Mouse (Mus musculus) cerebellum, adult 2 months (tissue): ENCODE measurements around the gene Bpifa3. TPM values are rescaled to one million over a fixed set of nuclear protein-coding genes. Genes with fewer than 3 reads are reported as not detected.
"Not testable (repeated sequence)": the region's sequence is repeated elsewhere in the genome, so short reads cannot be mapped to it uniquely, and the experiment has no call there.

ENCODE experiments used
- DNase-seq, 2 experiments: peaks; one replicate each; pipeline ENCODE4 v3.0.0; 2021
- H3K27ac ChIP-seq: fragments of 200-500 bp; 2 replicates; pipeline ENCODE4 v1.5.1; 2012; ENCODE audit warnings: low read length, control low read depth, inconsistent platforms; ENCODE audit not compliant: insufficient read depth
- H3K27me3 ChIP-seq: fragments of 200-500 bp; 2 replicates; pipeline ENCODE4 v1.6.1; 2012; ENCODE audit warnings: inconsistent platforms, mild to moderate bottlenecking, low read length, moderate library complexity; ENCODE audit not compliant: control insufficient read depth, insufficient read depth
- H3K4me1 ChIP-seq: fragments of 200-500 bp; 2 replicates; pipeline ENCODE4 v1.6.1; 2011; ENCODE audit warnings: low read length; ENCODE audit not compliant: control insufficient read depth, insufficient read depth
- H3K4me3 ChIP-seq: fragments of 200-500 bp; replicated peaks from 2 replicates; pipeline ENCODE3; 2011; ENCODE audit warnings: mild to moderate bottlenecking, low read depth, low read length, control low read depth; ENCODE audit not compliant: insufficient read depth
- CTCF ChIP-seq: fragments of 200-500 bp; IDR thresholded peaks from 2 replicates; pipeline ENCODE4 v1.5.1; 2011; ENCODE audit warnings: low read depth, mild to moderate bottlenecking, control low read depth, low read length, moderate library complexity, borderline replicate concordance; ENCODE audit not compliant: insufficient read depth
- POLR2A ChIP-seq: fragments of 200-500 bp; IDR thresholded peaks from 2 replicates; pipeline ENCODE4 v1.6.1; 2011; ENCODE audit warnings: low read length, control low read depth, borderline replicate concordance; ENCODE audit not compliant: insufficient read depth
- WGBS: fragments of 180-500 bp; shearing (Covaris S2); methylation state at CpG from one replicate; pipeline ENCODE4 v1.1.7; 2018; 5-methylcytosine and 5-hydroxymethylcytosine counted together
- polyA plus RNA-seq: library from polyadenylated mRNA; depleted of rRNA; stranded (reverse); fragments of >200 nt; gene quantifications from 2 replicates; pipeline ENCODE4 v1.2.3, GENCODE M21; 2012; rRNA removed

The Bpifa3 gene
- polyA plus RNA-seq, 1 experiment, result not detected

DNA sequence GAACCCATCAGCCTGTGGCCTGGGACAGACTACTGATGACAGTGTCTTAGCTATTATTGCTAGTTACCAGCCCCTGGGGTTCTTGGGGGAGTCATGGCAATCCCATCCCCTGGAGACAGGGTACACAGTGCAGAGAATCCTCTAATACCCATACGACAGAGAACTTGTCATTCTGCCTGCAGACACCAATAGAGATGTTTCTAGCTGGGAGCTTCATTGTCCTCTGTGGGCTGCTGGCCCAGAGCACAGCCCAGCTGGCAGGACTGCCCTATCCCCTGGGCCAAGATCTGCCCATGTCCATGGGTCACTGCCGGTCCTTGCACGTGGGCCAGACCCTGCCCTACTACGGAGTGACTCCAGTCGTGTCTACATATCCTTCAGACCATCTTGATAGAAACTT is 33.2 kb downstream of the Bpifa3 start:
- Histone ChIP-seq H3K27me3 (no peaks in the 10 kb centered on the region), H3K4me3 (no peak overlapping the region), H3K27ac (no peak overlapping the region), H3K4me1 (no peaks in the 10 kb centered on the region)
- TF ChIP-seq CTCF (no peak), POLR2A (no peak)
- WGBS, result 18% methylated on average over 5 of the region's 5 CpGs
- DNase-seq, result peak; percentile 12 to 33

- WGBS, result 61% methylated on average over 3 of the region's 3 CpGs
- Histone ChIP-seq H3K4me1 (no peaks in the 10 kb centered on the region), H3K27ac (no peak overlapping the region), H3K27me3 (no peaks in the 10 kb centered on the region; the same call in 1 of the 2 replicates), H3K4me3 (no peak overlapping the region)
- DNase-seq, result no peak
- no peak for TF ChIP-seq CTCF
- no peak for TF ChIP-seq POLR2A
Observed at GRCm38 (mm10) chr2:154169172-154169571, 39.0 kb downstream of the Bpifa3 start.

DNA sequence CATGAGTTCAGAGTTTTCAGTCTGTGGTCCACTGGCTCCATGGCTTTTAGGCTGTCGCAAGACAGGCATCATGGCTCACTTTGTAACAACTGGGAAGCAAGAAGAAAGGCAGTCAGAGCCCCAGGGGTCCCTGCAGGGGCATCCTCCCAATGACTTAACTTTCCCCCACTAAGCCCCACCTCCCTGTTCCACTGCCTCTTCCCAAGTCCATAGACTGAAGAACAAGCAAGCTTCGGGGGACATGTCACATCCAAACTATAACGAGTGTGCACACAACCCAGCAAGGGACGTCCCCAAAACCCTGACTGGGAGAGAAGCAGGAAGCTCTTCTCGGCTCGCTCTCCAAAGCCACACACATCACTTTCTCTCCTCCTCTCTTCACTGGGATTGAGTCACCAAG is 41.5 kb downstream of the Bpifa3 start:
- DNase-seq, result no peak
- WGBS, result 68% methylated on average over 6 of the region's 6 CpGs
- no peak overlapping the region for H3K4me3 ChIP-seq
- TF ChIP-seq CTCF (no peak), POLR2A (no peak)
- no peak overlapping the region for H3K27ac ChIP-seq
- H3K4me1 ChIP-seq, result no peaks in the 10 kb centered on the region
- no peaks in the 10 kb centered on the region; the same call in 1 of the 2 replicates for H3K27me3 ChIP-seq

DNA sequence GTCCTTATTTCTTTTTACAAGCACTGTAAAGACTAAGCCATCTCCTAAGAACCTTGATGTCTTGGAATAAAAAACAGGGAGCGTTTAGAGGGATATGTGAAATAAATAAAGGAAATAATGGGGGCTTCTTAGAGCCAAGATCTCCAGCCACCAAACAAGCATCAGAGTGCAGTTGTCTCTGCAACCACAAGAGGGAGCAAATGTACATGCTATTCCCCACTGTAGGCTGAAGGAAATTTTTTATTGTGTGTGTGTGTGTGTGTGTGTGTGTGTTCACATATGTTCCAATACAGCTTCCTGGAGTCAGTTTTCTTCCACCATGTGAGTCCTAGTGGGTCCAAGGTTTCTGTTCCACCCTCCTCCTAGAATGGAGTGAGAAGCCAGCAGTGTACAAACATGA is 43.2 kb downstream of the Bpifa3 start:
- TF ChIP-seq POLR2A, result no peak
- peak; percentile 19; the same call in 1 of the 2 replicates for TF ChIP-seq CTCF
- Histone ChIP-seq H3K4me1 (no peaks in the 10 kb centered on the region), H3K27me3 (no peaks in the 10 kb centered on the region; the same call in 1 of the 2 replicates), H3K4me3 (no peak overlapping the region), H3K27ac (no peak overlapping the region)
- DNase-seq, result no peak
- WGBS, result 52% methylated on average over 1 of the region's 1 CpGs

- H3K27ac ChIP-seq, H3K27me3 ChIP-seq, H3K4me1 ChIP-seq, H3K4me3 ChIP-seq, DNase-seq: not testable (repeated sequence)
- WGBS, result 82% methylated on average over 7 of the region's 7 CpGs
Observed at GRCm38 (mm10) chr2:154181900-154182299, 51.8 kb downstream of the Bpifa3 start.

- not testable (repeated sequence) for DNase-seq, H3K4me3 ChIP-seq
- 83% methylated on average over 4 of the region's 4 CpGs for WGBS
Observed at GRCm38 (mm10) chr2:154183061-154183460, 52.9 kb downstream of the Bpifa3 start.

DNA sequence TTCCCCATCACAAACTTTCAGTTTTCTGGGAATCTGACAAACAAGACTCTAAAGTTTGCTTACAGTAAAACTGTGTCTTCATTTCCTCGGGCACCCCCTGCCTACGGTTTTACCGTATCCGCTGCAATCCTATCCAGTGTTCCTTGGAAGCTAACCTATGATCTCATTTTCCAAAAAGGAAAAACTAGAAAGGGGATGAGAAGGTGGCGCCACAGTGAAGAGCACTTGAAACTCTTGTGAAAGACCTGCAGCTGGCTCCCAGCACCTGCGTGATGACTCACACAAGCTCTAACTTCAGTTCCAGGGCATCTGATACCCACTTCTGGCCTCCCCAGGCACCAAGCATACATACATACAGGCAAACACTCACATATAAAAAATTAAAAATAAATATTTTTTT is 55.2 kb downstream of the Bpifa3 start:
- no peak for TF ChIP-seq POLR2A
- no peak for TF ChIP-seq CTCF
- H3K4me3 ChIP-seq, result no peak overlapping the region
- WGBS, result 95% methylated on average over 6 of the region's 6 CpGs
- no peak for DNase-seq
- H3K4me1 ChIP-seq, result no peaks in the 10 kb centered on the region
- H3K27me3 ChIP-seq, result no peaks in the 10 kb centered on the region
- no peak overlapping the region for H3K27ac ChIP-seq

More at GRCm38 (mm10) chr2:154183061-154183460, 52.9 kb downstream of the Bpifa3 start:
- not testable (repeated sequence) for H3K27ac ChIP-seq, H3K27me3 ChIP-seq, H3K4me1 ChIP-seq

- Histone ChIP-seq H3K4me3 (no peak overlapping the region), H3K27me3 (no peaks in the 10 kb centered on the region), H3K27ac (no peak overlapping the region), H3K4me1 (no peaks in the 10 kb centered on the region)
- no peak for DNase-seq
- WGBS, result 83% methylated on average over 3 of the region's 3 CpGs
- TF ChIP-seq CTCF, result no peak
- TF ChIP-seq POLR2A, result no peak
Observed at GRCm38 (mm10) chr2:154185748-154186147, 55.6 kb downstream of the Bpifa3 start.

DNA sequence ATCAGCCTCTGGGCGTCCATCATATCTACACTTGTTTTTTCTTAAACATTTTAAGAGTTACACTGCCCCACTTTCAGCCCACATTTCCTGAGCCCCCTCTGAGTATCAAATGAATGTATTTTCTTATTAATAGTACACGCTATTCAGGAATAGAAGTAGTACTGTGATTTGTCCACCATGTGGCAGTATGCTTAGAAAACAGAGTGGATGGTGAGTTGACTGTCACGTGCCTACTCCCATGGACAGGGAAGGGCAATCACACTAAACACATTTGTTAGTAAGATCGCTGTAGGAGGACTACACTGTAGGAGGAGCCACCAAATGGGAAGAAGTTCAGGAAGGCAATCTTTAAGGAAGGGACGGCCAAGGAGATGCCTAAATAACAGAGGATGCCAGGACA is 57.3 kb downstream of the Bpifa3 start:
- WGBS, result 47% methylated on average over 5 of the region's 5 CpGs

More for the DNA sequence above, 57.3 kb downstream of the Bpifa3 start:
- no peak for TF ChIP-seq POLR2A
- no peak for TF ChIP-seq CTCF
- Histone ChIP-seq H3K27me3 (no peaks in the 10 kb centered on the region), H3K4me1 (no peaks in the 10 kb centered on the region), H3K27ac (no peak overlapping the region), H3K4me3 (no peak overlapping the region)
- no peak for DNase-seq

Other genes with a start within 250 kb of the Bpifa3 start
- gene Bpifb6, start 229.9 kb upstream of the Bpifa3 start, polyA plus RNA-seq, result 0.16 and 0.22 TPM in 2 replicates
- not detected in 2 replicates for gene Bpifb3, start 212.1 kb upstream of the Bpifa3 start, polyA plus RNA-seq
- 0.05 and 0.13 TPM in 2 replicates for gene Bpifb4, start 192.1 kb upstream of the Bpifa3 start, polyA plus RNA-seq
- not detected in 2 replicates for gene Bpifa6, start 155.4 kb upstream of the Bpifa3 start, polyA plus RNA-seq
- gene Bpifa2, start 122.1 kb upstream of the Bpifa3 start, polyA plus RNA-seq, result not detected in 2 replicates
- not detected in 2 replicates for gene Bpifa1, start 12.5 kb downstream of the Bpifa3 start, polyA plus RNA-seq
- 0.88 and 0.90 TPM in 2 replicates for gene Bpifa5, start 32.3 kb downstream of the Bpifa3 start, polyA plus RNA-seq
- gene Bpifb1, start 60.5 kb downstream of the Bpifa3 start, polyA plus RNA-seq, result not detected in 2 replicates
- gene Bpifb5, start 93.4 kb downstream of the Bpifa3 start, polyA plus RNA-seq, result 0.08 and 0.21 TPM in 2 replicates
- not detected in 2 replicates for gene Bpifb9a, start 127.5 kb downstream of the Bpifa3 start, polyA plus RNA-seq
- not detected in 2 replicates for gene Bpifb9b, start 176.9 kb downstream of the Bpifa3 start, polyA plus RNA-seq
- 19.2 and 21.7 TPM in 2 replicates for gene Cdk5rap1, start 242.7 kb downstream of the Bpifa3 start, polyA plus RNA-seq